Mouse (Mus musculus): ENCODE measurements around the gene B4galnt4.

- TF ChIP-seq CTCF (IDR thresholded peaks at IDR 0.05; ENCODE audit: low read depth) = no peak
- TF ChIP-seq EP300 (optimal IDR thresholded peaks at IDR 0.05) = no peak
Observed at GRCm38 (mm10) chr7:141094487-141095205, 33.7 kb downstream of the B4galnt4 start.
